Mouse (Mus musculus) E14TG2a.4 (cell line): ENCODE data around the gene Prkacb.
"Not testable (repeated sequence)": the region's sequence is repeated elsewhere in the genome, so short reads cannot be mapped to it uniquely, and the experiment has no call there.

ENCODE experiments used
- H3K27me3 ChIP-seq: 2 replicates; pipeline ENCODE4 v1.6.1; 2014; ENCODE audit warnings: low read length, control low read depth; ENCODE audit not compliant: insufficient read depth
- H3K36me3 ChIP-seq: 2 replicates; pipeline ENCODE4 v1.6.1; 2014; ENCODE audit warnings: low read length, control low read depth; ENCODE audit not compliant: insufficient read depth
- H3K4me1 ChIP-seq: replicated peaks from 2 replicates; pipeline ENCODE4 v1.6.1; 2014; ENCODE audit warnings: low read depth, low read length, control low read depth
- H3K4me3 ChIP-seq: replicated peaks from 2 replicates; pipeline ENCODE4 v1.5.1; 2014; ENCODE audit warnings: mild to moderate bottlenecking, low read length
- H3K9me3 ChIP-seq: 2 replicates; pipeline ENCODE4 v1.6.1; 2014; ENCODE audit warnings: low read length, control low read depth
- CTCF ChIP-seq: conservative IDR thresholded peaks from 2 replicates; pipeline ENCODE4 v1.5.1; 2014; ENCODE audit warnings: low read length
- NANOG ChIP-seq: IDR thresholded peaks from 2 replicates; pipeline ENCODE4 v1.6.1; 2014; ENCODE audit warnings: borderline replicate concordance, low read length, mixed read lengths
- POU5F1 ChIP-seq: IDR thresholded peaks from 2 replicates; pipeline ENCODE4 v1.6.1; 2014; ENCODE audit warnings: low read length, borderline replicate concordance

Gene Prkacb

DNA sequence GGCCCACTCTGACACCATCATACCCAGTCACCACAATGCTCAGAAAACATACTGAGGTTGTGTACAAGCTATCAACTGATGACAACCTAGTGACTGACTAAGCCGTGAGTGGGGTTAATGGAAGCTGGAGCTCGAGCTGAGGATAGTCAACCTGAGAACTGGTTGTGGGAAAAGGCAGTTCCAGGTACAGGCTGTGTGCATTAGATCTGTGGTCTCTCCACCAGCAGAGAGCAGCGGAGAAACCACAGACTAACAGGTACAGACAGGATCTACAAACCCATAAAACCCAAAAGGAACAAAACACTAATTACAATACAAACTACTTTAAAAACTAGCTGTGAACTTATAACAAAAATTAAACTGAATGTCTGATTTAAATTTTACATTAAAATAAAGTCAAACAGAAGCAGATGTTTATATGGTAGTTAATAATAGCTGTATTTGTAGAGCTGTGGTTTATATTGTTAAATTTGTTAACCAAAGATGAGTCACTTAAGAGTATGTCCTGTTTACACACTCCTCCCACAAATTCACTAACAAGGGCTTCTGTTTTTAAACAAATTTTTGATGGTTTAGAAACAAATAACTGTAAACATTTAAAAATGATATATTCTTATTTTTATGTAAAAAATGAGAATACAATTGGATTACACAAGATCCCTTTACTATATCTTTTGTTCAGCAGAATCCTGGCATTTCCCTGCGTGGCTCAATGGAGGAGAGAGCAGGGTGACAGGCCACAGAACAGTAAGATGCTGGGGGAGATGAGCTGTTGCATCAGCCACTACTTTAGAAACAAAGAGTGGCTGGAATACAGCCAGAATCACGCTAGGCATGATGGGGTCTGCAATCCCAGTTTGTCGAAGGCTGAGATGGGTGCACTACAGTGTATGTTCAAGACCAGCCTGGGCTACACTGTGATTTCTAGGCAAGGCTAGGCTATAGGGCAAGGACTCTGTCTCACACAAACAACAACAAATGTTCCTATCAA, 54.5 kb downstream of the Prkacb start:
- no peaks in the 10 kb centered on the region for H3K27me3 ChIP-seq
- H3K4me3 ChIP-seq: no peak overlapping the region
- TF ChIP-seq NANOG (no peak), POU5F1 (no peak), CTCF (no peak)
- peaks cover 16% of the 10 kb centered on the region for H3K4me1 ChIP-seq
- no peaks in the 10 kb centered on the region for H3K9me3 ChIP-seq
- no peaks in the 10 kb centered on the region for H3K36me3 ChIP-seq

DNA sequence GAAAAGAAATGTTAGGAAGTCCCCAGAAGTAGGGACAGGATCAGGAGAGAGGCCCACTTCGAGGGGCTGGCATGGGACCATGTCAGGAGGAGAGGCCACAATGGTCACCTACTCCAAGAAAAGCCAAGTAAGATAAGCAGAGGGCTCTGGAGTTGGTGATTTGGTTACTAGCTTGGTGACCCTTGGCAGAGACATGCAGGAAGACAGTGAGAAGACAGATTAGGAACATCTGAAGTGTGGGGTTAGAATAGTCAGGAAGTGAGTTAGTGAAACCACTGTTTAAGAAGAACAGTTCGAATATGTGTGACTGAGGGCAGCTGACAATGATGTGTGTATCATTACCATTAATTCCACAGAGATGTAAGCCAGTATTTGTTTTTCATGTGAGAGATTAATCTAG, 58.5 kb downstream of the Prkacb start:
- TF ChIP-seq NANOG (no peak), POU5F1 (no peak), CTCF (no peak)
- Histone ChIP-seq H3K36me3 (peaks cover 18% of the 10 kb centered on the region), H3K9me3 (no peaks in the 10 kb centered on the region), H3K4me1 (peaks cover 8% of the 10 kb centered on the region), H3K4me3 (no peak overlapping the region), H3K27me3 (no peaks in the 10 kb centered on the region)

DNA sequence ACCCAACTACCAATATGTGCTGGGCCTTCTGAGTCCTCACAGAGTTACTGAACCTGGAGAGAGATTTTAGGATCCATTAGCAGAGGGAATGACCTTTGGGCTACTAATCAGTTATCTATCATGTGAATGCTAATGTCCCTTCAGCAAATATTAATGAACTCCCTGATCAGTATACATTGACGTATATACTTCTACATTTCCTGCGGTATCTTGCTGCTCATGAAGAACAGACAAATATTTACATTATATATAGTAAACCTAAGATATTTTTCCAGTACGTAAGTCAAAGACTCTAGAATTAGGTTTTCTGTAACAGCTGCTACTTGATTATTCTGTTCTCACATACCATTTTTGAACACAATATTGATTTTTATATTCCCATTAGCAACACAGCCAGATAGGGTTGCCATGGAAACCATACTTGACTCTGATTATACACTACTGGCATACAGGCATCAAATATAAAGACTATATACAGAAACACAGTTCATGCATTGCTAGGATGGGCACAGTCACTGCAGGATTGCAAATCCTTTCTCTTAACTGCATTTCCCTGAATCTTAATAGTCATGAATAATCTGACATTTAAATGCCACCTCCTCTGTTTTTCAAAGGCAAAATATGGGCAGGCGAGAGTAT, 71.1 kb downstream of the Prkacb start:
- Histone ChIP-seq H3K9me3 (no peaks in the 10 kb centered on the region), H3K36me3 (peaks cover 53% of the 10 kb centered on the region), H3K4me3 (no peak overlapping the region), H3K4me1 (no peaks in the 10 kb centered on the region), H3K27me3 (no peaks in the 10 kb centered on the region)
- TF ChIP-seq NANOG: no peak
- no peak for TF ChIP-seq CTCF
- TF ChIP-seq POU5F1: no peak

DNA sequence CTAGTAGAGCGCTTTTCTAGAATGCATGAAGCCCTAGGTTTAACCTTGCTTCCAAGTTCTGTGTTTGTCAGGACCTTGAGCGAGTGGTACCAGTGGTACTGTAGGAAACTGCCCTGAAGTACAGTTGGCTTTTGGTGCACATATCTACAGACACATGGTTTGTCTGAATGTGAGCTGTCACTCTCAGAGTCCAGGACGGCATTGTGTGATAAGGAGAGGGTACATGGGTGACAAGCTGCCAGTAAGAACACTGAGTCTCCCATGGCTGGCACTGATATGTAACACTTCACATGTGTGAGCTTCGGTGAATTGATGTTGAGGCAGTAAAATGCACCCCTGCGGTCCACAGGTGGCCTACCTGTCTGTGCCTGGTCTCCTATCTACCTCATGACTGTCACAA, 71.6 kb downstream of the Prkacb start:
- Histone ChIP-seq H3K4me3 (no peak overlapping the region), H3K4me1 (no peaks in the 10 kb centered on the region), H3K36me3 (peaks cover 51% of the 10 kb centered on the region), H3K27me3 (no peaks in the 10 kb centered on the region), H3K9me3 (no peaks in the 10 kb centered on the region)
- no peak for TF ChIP-seq POU5F1
- TF ChIP-seq NANOG: no peak
- no peak for TF ChIP-seq CTCF

DNA sequence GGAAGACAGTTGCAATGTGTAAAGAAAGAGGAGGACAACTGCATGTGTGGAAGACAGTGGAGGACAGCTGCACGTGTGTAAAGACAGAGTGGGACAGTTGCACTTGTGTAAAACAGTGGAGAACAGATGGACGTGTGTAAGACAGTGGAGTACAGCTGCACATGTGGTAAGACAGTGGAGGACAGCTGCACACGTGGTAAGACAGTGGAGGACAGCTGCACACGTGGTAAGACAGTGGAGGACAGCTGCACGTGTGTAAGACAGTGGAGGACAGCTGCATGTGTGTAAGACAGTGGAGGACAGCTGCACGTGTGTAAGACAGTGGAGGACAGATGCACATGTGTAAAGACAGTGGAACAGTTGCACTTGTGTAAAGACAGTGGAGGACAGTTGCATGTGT, 76.6 kb downstream of the Prkacb start:
- H3K27me3 ChIP-seq, H3K4me1 ChIP-seq, H3K9me3 ChIP-seq, H3K4me3 ChIP-seq: not testable (repeated sequence)
- H3K36me3 ChIP-seq: peaks cover 47% of the 10 kb centered on the region

DNA sequence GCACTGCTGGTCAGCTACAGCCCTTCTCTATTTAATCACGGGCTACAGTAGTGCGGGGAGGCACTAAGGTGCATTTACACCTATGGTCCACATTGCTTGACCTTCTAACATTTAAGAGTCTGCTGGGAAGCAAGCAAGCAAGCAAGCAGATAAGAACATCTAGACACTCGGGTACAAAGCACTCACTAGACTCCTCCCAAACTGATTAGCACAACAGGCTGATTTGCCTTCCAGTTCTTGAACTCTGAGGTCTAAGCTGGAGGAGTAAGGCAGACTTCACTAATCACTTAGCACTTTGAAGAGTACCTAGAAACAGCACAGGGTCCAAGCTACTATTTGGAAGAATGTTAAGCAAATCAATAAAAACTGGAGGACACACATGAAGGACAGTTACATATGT, 77.1 kb downstream of the Prkacb start:
- H3K27me3 ChIP-seq: no peaks in the 10 kb centered on the region
- H3K4me3 ChIP-seq: no peak overlapping the region
- H3K4me1 ChIP-seq: no peaks in the 10 kb centered on the region
- H3K36me3 ChIP-seq: peaks cover 48% of the 10 kb centered on the region
- no peaks in the 10 kb centered on the region for H3K9me3 ChIP-seq
- no peak for TF ChIP-seq CTCF
- no peak for TF ChIP-seq POU5F1
- no peak for TF ChIP-seq NANOG

DNA sequence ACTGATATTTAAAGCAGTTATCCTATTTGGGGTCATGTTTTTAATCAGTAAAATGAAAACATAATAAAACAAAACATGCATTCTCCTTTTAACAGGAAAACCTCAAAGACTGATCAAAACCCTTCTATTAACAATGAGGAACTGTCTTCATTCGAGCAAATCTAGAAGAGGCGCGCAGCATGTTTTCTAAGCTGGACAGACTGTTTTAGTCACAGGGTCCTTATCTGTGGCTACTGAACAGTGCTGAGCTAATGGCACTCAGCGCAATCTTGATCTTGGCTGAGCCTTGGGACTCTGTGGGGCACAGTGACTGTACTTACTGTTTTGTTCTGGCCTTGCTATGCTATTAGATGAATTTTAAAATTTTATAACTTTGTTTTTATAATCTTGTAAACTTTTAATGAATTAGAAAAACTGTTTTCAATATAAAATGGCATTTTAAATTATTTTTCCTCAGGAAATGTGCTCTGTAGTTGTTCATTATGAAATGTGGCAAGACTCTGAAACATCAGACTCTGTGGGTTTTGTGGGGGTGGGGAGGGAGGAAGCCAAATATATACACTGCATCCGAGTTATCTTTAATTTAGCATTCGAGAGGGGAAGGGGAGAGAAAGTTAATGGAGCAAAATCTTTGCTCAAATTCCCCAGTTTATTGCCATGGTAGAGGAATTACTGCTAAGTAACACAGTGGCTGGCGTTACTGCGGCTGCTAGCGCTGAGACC, 77.7 kb downstream of the Prkacb start:
- peaks cover 48% of the 10 kb centered on the region for H3K36me3 ChIP-seq
- TF ChIP-seq NANOG: no peak
- no peak for TF ChIP-seq POU5F1
- TF ChIP-seq CTCF: no peak
- no peaks in the 10 kb centered on the region for H3K4me1 ChIP-seq
- H3K9me3 ChIP-seq: no peaks in the 10 kb centered on the region
- H3K27me3 ChIP-seq: no peaks in the 10 kb centered on the region
- no peak overlapping the region for H3K4me3 ChIP-seq

DNA sequence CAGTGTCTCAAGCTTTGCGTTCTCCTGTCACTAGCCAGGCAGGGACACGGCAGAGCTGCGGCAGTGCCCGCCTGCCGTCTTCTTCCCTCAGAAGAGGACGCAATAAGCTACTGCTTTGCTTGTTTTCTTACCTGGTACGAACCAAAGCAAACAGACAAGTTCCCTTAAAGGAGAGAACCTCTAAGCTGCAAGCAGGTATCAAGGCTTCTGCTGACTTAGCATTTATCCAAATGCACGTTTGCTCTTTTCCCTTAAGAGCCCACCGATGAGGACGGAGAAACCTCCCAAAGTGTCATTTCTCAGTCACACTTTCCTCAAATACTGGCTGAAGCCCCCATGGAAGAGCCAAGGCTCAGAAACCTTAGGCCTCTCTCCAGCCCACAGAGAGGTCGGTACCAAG, 81.3 kb downstream of the Prkacb start:
- TF ChIP-seq NANOG (no peak), CTCF (no peak), POU5F1 (no peak)
- Histone ChIP-seq H3K4me1 (no peaks in the 10 kb centered on the region), H3K4me3 (no peak overlapping the region), H3K9me3 (no peaks in the 10 kb centered on the region), H3K36me3 (peaks cover 27% of the 10 kb centered on the region), H3K27me3 (no peaks in the 10 kb centered on the region)

DNA sequence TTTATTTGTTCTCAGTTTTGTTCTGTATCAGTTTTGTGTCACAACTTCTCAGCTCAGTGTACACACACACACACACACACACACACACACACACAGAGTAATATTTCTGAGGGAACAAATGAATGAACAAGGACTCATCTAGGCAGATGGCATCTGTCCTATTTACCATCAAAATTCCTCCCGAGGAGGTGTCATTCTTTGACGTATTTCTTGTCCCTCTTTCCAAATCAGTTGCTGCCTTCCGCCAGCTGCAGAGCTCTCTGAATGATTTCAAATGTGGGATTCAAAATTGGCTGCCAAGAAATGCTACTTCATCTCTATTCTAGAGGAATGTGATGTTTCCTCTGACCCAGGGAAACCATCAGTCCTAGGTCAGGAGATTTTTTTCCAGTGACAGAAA, 89.8 kb downstream of the Prkacb start:
- no peak for TF ChIP-seq CTCF
- no peak for TF ChIP-seq NANOG
- TF ChIP-seq POU5F1: no peak
- H3K27me3 ChIP-seq: no peaks in the 10 kb centered on the region
- H3K4me3 ChIP-seq: no peak overlapping the region
- H3K4me1 ChIP-seq: no peaks in the 10 kb centered on the region
- H3K9me3 ChIP-seq: no peaks in the 10 kb centered on the region
- no peaks in the 10 kb centered on the region for H3K36me3 ChIP-seq
